Mouse (Mus musculus): ENCODE measurements around the gene Taar8c. TPM values are rescaled to one million over a fixed set of nuclear protein-coding genes. Genes with fewer than 3 reads are reported as not detected.
"Not testable (repeated sequence)": the region's sequence is repeated elsewhere in the genome, so short reads cannot be mapped to it uniquely, and the experiment has no call there.

Gene Taar8c
- polyA plus RNA-seq, 1 experiment, result not detected

DNA sequence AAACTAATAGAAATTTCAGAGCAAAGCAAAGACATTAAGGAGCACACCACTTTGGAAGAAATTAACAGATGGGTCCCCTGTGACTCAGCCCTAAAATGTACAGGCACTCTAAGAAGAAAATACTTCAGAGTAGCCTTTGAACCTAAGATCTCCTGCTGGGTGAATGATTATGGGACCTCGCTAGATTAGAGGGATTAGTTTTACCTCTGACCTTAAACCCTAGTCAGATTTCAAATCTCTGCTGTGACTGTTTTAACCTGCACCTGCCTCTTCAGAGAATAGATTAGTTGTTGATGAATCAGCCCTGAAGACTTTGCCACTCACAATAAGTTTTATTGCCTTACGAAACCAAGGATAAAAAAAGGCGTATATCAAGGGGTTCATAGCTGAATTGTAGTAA is 6.5 kb upstream of the Taar8c start:
- TF ChIP-seq CTCF (IDR thresholded peaks at IDR 0.05; ENCODE audit: borderline replicate concordance, extremely low read depth, insufficient read depth, insufficient read length), result no peak
- DNase-seq (ENCODE audit: low read depth), result no peak

DNA sequence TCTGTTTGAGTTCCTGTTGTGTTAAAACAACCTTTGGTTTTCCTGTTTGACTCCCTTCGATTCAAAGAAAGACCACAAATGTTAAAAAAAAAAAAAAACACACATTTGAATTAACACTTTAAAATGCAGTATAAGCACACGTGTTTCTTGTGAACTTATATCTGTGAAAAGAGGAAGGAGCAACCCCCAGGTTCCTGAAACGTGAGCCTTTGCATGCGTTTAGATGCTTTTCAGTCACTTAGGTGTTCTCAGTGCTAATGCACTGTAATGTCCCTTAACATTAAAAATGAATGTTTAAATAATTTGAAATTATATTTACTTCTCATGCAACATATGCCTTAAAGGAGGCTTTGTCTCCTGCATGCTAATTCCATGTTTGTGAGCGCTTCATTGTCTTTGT is 6.0 kb upstream of the Taar8c start:
- TF ChIP-seq CTCF (IDR thresholded peaks at IDR 0.05; ENCODE audit: borderline replicate concordance, extremely low read depth, insufficient read depth, insufficient read length), result no peak
- TF ChIP-seq POLR2A (IDR thresholded peaks at IDR 0.05; ENCODE audit: borderline replicate concordance, extremely low read depth, insufficient read depth, insufficient read length, poor library complexity, severe bottlenecking), result no peak
- DNase-seq (ENCODE audit: low read depth), result no peak

DNA sequence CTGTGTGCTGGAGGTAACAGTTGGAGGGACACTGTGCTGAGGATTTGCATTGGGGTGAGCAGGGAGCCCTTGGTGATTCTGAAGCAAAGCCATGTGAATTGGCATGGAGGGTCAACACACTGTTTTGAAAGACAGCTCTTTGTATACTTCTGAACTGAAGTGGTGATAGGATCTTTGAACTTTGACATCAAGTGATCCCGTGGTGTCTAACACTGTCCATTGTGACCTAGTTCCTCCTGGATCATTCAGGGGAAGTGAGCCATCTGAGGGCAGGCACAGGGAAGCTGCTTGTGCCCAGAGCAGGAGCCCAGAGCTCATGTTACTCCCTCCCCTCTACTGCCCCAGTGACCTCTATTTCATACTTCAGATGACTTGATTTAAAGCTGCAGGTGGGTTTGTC is 1.6 kb upstream of the Taar8c start:
- not testable (repeated sequence) for DNase-seq (ENCODE audit: low read depth)

DNA sequence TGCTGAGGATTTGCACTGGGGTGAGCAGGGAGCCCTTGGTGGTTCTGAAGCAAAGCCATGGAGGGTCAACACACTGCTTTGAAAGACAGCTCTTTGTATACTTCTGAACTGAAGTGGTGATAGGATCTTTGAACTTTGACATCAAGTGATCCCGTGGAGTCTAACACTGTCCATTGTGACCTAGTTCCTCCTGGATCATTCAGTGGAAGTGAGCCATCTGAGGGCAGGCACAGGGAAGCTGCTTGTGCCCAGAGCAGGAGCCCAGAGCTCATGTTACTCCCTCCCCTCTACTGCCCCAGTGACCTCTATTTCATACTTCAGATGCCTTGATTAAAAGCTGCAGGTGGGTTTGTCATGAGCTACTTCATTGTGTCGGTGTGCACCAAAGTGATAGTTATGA is 4.7 kb downstream of the Taar8c start:
- not testable (repeated sequence) for DNase-seq (ENCODE audit: low read depth)

DNA sequence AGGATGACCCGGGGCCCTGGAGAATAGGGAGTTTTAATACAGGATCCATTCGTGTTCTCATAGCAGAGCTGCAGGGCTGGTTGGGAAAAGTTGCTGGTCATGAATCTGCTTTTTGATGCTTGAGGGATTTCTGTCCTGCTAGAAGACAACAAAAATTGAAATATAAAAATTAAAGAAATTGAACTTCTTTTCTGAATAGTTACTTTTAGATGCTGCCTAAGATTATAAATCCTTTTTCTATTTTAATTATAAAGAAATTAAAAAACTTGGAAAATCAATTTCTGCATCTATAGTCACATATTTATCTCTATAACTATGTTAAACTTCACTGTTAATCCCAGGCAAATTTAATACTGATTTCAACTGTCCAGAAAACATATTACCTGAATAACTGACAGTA is 9.5 kb downstream of the Taar8c start, which contains the start of gene Taar8b:
Gene Taar8b (minus strand): TSS at position 101 of the 400 bp plus-strand sequence.
- no peak for DNase-seq (ENCODE audit: low read depth)
- TF ChIP-seq POLR2A (IDR thresholded peaks at IDR 0.05; ENCODE audit: borderline replicate concordance, extremely low read depth, insufficient read depth, insufficient read length, poor library complexity, severe bottlenecking), result no peak
- TF ChIP-seq CTCF (IDR thresholded peaks at IDR 0.05; ENCODE audit: borderline replicate concordance, extremely low read depth, insufficient read depth, insufficient read length), result no peak

DNA sequence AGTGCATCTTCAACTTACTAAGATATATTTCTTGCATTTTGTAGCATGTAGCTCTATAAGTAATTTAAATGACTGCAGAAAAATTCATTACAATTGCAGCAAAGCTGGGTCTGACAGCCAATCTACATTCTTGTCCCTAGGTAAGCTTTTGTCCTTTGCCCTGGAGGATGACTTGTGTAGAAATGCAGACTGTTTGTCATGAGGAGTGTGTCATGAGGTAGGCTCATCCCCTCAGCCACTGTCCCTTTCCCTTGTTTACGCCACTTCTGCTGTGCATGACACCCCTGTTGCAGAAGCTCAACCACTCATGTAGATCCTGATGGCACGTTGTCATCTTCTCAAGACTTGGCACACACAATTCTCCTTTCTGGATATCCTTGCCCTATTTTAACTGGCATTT is 14.5 kb downstream of the Taar8c start:
- no peak for TF ChIP-seq CTCF (IDR thresholded peaks at IDR 0.05; ENCODE audit: borderline replicate concordance, extremely low read depth, insufficient read depth, insufficient read length)
- no peak for TF ChIP-seq POLR2A (IDR thresholded peaks at IDR 0.05; ENCODE audit: borderline replicate concordance, extremely low read depth, insufficient read depth, insufficient read length, poor library complexity, severe bottlenecking)
- no peak for DNase-seq (ENCODE audit: low read depth)

DNA sequence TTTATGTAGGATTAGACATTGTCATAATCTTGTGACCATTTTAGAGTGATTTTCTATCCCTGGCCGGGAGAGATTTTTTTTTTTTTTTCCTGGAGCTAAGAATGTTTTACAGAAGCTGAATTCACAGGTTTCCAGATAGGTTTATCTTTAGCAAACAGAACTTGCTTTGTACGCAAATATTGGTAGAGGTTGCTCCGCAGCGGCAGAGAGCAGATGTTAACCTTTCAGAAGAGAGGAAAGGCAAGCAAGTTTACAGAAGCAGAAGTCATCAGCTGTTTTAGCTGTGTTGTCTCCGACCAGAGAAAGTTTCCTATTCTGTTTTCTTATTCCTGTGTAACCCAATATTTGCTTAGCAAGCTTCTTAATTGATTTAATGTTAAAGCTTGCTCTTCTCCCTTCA is 15.2 kb downstream of the Taar8c start:
- TF ChIP-seq POLR2A (IDR thresholded peaks at IDR 0.05; ENCODE audit: borderline replicate concordance, extremely low read depth, insufficient read depth, insufficient read length, poor library complexity, severe bottlenecking) (no peak), CTCF (IDR thresholded peaks at IDR 0.05; ENCODE audit: borderline replicate concordance, extremely low read depth, insufficient read depth, insufficient read length) (no peak)
- DNase-seq (ENCODE audit: low read depth), result no peak

DNA sequence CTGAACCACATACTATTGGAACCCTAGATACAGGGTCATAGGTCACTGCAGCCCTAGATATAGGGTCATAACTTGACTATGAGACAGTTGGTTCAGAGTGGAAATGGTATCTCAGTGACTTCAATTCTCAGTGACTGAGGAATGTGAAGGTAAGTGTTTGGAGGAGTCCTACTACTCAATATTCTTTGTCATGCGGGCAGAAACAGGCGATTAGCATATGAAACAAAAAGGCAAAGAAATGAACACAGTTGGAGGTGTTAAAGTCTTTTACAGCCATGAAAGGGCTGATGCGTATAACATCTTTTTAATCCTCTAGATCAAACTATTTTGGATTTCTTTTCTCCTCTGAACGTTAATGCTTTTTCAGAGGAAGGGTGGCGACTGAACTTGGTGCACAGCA is 15.8 kb downstream of the Taar8c start:
- no peak for DNase-seq (ENCODE audit: low read depth)
- TF ChIP-seq CTCF (IDR thresholded peaks at IDR 0.05; ENCODE audit: borderline replicate concordance, extremely low read depth, insufficient read depth, insufficient read length), result no peak

DNA sequence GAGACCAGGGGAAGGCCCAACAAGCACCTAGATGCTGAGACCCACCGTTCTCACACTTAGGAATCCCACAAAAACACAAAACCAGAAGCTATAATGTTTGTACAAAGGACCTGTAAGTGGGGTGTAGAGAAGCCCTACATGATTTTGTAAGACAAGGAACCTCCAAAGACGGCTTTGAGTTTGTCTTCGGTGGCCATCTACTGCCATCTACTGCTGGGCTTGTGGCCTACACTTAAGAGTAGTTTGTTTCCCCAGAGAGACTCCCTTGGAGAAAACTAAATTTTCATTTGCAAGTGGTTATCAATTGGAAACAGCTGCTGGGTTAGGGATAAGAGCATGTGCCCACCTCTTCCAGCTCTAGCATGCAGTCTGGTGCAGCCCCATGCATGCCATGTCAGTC is 21.5 kb downstream of the Taar8c start:
- DNase-seq (ENCODE audit: low read depth), result peak; percentile 73
- TF ChIP-seq CTCF (IDR thresholded peaks at IDR 0.05; ENCODE audit: borderline replicate concordance, extremely low read depth, insufficient read depth, insufficient read length) (peak; percentile 60; the same call in 1 of the 2 replicates), POLR2A (IDR thresholded peaks at IDR 0.05; ENCODE audit: borderline replicate concordance, extremely low read depth, insufficient read depth, insufficient read length, poor library complexity, severe bottlenecking) (no peak)

DNA sequence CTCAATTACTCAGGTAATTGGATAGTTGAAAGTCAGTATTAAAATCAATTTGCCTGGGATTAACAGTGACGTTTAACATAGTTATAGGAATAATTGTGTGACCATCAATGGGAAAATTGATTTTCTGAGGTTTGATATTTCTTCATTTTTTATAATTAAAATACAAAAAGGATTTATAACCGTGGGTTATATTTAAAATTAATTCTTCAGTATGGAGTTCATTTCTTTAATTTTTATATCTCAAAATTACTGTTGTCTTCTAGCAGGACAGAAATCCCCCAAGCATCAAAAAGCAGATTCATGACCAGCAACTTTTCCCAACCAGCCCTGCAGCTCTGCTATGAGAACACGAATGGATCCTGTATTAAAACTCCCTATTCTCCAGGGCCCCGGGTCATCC is 25.5 kb downstream of the Taar8c start, which contains the start of gene Taar8a:
Gene Taar8a (plus strand): TSS at position 301 of the 400 bp plus-strand sequence.
- not testable (repeated sequence) for DNase-seq (ENCODE audit: low read depth)

DNA sequence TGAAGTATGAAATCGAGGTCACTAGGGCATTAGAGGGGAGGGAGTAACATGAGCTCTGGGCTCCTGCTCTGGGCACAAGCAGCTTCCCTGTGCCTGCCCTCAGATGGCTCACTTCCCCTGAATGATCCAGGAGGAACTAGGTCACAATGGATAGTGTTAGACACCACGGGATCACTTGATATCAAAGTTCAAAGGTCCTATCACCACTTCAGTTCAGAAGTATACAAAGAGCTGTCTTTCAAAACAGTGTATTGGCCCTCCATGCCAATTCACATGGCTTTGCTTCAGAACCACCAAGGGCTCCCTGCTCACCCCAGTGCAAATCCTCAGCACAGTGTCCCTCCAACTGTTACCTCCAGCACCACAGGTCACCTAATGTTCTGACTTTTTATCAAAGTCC is 27.0 kb downstream of the Taar8c start:
- not testable (repeated sequence) for DNase-seq (ENCODE audit: low read depth)

DNA sequence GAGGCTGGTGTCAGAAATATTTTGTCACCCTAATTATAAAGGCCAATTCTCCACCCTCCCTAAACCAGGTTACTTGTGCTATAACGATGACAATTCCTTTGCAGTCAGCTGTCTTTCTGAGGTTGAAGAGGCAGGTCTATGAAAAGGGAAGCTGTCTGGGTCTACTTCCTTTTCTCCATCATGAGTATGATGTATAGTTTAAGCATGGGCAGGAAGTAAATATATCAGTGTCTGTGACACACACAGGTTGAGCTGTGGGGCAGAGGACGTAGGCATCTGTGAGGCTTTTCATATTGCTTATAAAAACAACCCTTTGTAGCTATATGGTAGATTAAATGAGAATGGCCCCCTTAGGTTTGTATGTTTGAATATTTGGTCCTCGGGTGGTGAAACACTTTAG is 42.7 kb downstream of the Taar8c start:
- no peak for DNase-seq (ENCODE audit: low read depth)
- TF ChIP-seq POLR2A (IDR thresholded peaks at IDR 0.05; ENCODE audit: borderline replicate concordance, extremely low read depth, insufficient read depth, insufficient read length, poor library complexity, severe bottlenecking) (no peak), CTCF (IDR thresholded peaks at IDR 0.05; ENCODE audit: borderline replicate concordance, extremely low read depth, insufficient read depth, insufficient read length) (no peak)

DNA sequence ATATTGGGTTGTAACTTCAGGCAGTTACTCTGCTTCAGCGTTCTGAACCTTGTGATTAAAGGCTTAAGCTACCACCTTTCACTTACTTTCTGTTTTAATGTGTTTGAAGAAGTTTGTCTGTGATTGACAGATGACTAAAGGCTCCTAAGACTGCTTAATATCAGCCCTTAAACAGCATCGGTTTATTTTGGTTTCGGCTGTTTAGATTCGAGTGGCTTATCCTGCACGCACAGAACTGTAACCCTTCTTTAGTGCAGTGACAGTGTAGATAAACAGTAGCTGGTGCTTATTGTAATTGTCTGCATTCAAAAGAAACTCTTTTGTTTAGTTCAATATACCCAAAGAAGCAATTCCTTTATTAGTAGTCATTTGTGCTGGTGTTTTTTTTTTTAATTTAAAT is 49.7 kb downstream of the Taar8c start:
- DNase-seq (ENCODE audit: low read depth), result no peak
- TF ChIP-seq POLR2A (IDR thresholded peaks at IDR 0.05; ENCODE audit: borderline replicate concordance, extremely low read depth, insufficient read depth, insufficient read length, poor library complexity, severe bottlenecking) (no peak), CTCF (IDR thresholded peaks at IDR 0.05; ENCODE audit: borderline replicate concordance, extremely low read depth, insufficient read depth, insufficient read length) (no peak)

Other genes starting within 250 kb of the Taar8c start
- gene Vnn1, start 207.2 kb downstream of the Taar8c start, polyA plus RNA-seq (2012; rRNA removed), result 0.14 and 0.15 TPM in 2 replicates
- gene Taar1, start 181.6 kb downstream of the Taar8c start, polyA plus RNA-seq (2012; rRNA removed), result not detected in 2 replicates
- gene Taar2, start 163.3 kb downstream of the Taar8c start, polyA plus RNA-seq (2012; rRNA removed), result 0.08 TPM in 1 of 2 replicates, not detected in the other
- not detected in 2 replicates for gene Taar3, start 152.4 kb downstream of the Taar8c start, polyA plus RNA-seq (2012; rRNA removed)
- gene Taar4, start 141.4 kb downstream of the Taar8c start, polyA plus RNA-seq (2012; rRNA removed), result not detected in 2 replicates
- gene Taar5, start 131.2 kb downstream of the Taar8c start, polyA plus RNA-seq (2012; rRNA removed), result 0.18 TPM in 1 of 2 replicates, not detected in the other
- gene Taar6, start 116.3 kb downstream of the Taar8c start, polyA plus RNA-seq (2012; rRNA removed), result not detected in 2 replicates
- gene Taar7a, start 108.4 kb downstream of the Taar8c start, polyA plus RNA-seq (2012; rRNA removed), result not detected in 2 replicates
- gene Taar7b, start 102.0 kb downstream of the Taar8c start, polyA plus RNA-seq (2012; rRNA removed), result not detected in 2 replicates
- gene Taar7d, start 74.7 kb downstream of the Taar8c start, polyA plus RNA-seq (2012; rRNA removed), result not detected in 2 replicates
- not detected in 2 replicates for gene Taar7e, start 64.3 kb downstream of the Taar8c start, polyA plus RNA-seq (2012; rRNA removed)
- not detected in 2 replicates for gene Taar7f, start 52.4 kb downstream of the Taar8c start, polyA plus RNA-seq (2012; rRNA removed)
- not detected in 2 replicates for gene Taar8a, start 25.4 kb downstream of the Taar8c start, polyA plus RNA-seq (2012; rRNA removed)
- gene Taar8b, start 9.6 kb downstream of the Taar8c start, polyA plus RNA-seq (2012; rRNA removed), result not detected in 2 replicates
- gene Taar9, start 7.6 kb upstream of the Taar8c start, polyA plus RNA-seq (2012; rRNA removed), result not detected in 2 replicates
- gene Stx7, start 47.4 kb upstream of the Taar8c start, polyA plus RNA-seq (2012; rRNA removed), result 207 and 232 TPM in 2 replicates
- gene Moxd1, start 121.6 kb upstream of the Taar8c start, polyA plus RNA-seq (2012; rRNA removed), result 2.0 and 5.0 TPM in 2 replicates